Mouse (Mus musculus) stomach, postnatal 0 days (tissue): ENCODE results near the gene Nmt1.

Experiments used
- CTCF ChIP-seq: IDR thresholded peaks from 2 replicates; pipeline ENCODE4 v1.5.1; 2016; ENCODE audit warnings: antibody characterized with exemption, low read depth, mild to moderate bottlenecking, moderate library complexity
- EP300 ChIP-seq: optimal IDR thresholded peaks from 2 replicates; pipeline ENCODE3; 2016; ENCODE audit warnings: antibody characterized with exemption

DNA sequence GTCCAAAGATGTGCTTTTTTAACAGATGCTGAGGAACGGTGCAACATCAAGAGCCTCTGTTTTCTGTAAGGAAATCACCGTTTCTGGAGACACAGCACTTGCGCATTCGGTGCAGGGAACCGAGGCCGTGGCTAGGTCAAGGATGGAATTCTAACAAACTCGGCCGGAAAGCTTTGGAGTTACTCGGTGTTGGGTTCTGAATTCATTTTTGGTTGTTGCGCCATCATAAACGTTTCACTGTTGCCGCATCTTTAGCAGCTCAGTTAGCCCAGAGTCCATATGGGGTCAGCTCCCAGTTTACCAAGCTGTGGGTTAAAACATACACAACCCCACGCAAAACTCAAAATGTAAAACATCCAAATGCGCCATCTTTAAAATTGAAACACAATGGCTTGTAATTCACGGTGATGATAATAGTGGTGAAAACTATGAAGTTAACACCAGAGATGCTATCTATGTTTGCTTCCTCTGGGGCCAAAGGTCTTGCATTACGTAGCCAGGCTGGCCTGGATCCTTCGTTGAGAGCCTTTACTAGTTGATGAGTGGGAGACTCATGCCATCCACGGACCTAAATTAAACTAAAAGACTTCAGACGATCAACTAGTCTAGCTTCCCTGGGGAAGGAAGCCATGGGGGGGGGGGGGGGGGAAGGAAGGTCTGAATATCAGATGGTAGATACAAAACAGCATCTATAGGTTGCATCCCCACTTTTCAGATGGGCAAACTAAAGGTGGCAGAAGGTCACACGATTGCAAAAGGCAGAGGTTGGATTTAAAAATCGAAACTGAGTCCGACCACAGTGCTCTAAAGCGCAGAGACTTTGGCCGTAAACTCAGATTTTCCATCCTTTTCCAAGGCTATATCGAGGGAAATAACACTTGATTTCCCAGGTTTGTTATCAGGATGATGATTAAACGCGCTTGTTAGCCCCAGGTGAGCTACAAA, 11.8 kb upstream of the Nmt1 start:
- no peak for TF ChIP-seq CTCF
- TF ChIP-seq EP300, result no peak
